Mouse (Mus musculus) adrenal gland, adult 10 weeks (tissue): Measurements from ENCODE around the gene Lamtor2. TPM values are rescaled to one million over a fixed set of nuclear protein-coding genes. Genes with fewer than 3 reads are reported as not detected.

Experiments
- polyA plus RNA-seq: library from polyadenylated mRNA; stranded (reverse); fragments of 350-450 nt; fragmentation: Illumina TruSeq; extraction: RNeasy Lipid Tissue Mini Kit (QIAGEN cat#74804); gene quantifications from one replicate; pipeline ENCODE4 v1.2.3, GENCODE M21; 2014; ENCODE audit warnings: low read depth, low replicate concordance

Lamtor2 gene
- polyA plus RNA-seq = 5.0 TPM

DNA sequence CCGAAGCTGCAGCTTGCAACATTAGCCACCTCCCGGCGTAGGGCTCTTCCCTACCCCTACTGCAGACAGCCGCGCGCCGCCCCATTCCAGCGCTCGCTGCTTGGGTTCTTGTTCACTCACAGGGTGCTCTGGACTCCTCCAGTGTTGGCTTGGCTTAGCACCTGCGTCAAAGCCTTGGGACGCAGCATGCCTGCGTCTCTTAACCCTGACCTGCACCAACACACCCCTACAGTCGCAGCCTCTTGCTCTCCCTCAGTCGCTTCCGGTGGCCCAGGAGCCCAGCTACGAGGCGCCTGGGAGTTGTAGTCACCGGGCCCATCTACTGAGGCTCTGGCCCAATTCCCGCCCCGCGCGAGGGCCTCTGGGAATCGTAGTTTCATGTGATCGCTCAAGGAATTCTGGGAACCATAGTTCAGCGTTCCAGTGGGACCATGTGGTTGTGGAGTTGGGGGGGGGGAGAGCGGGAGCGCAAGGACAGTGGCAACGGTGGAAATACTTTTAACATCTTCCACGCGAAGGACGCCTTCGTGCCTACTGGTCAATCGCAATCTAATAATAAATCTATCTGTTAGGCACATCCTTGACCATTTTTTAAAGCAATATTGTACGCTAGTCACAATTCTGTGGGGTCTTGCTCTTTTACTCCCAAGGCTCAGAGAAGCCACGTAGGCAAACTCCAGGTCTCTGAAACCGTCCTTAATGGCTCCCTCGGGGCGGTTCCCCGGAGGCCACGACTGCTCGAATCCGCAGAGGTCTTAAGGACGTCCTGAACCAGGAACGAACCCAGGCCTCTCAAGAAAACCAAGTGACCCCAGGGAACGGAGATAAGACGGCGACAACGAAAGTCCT, at the start of gene Lamtor2:
Gene Lamtor2 (minus strand): TSS at position 399 of the 849 bp plus-strand sequence.

DNA sequence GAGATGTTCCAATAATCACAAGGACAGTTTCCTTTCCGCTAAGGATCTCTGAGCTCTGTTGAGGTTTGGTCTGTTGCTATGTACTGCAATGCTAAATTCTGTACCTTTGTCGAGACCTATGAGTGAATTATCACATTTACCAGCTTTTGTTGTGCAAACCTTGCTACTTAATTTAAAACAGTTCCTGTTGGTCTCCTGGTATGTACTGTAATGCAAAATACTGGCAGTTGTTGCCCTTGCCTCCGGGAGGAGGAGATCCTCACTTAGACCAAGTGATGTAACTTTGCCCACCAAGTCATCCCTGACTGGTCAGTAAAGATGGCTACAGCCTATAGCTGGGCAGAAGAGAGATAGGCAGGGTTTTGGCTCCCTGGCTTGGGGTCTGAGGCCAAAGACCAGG, 22.7 kb upstream of the Lamtor2 start, which contains the start of gene Ssr2:
Gene Ssr2 (plus strand): TSS at position 337 of the 400 bp plus-strand sequence.

DNA sequence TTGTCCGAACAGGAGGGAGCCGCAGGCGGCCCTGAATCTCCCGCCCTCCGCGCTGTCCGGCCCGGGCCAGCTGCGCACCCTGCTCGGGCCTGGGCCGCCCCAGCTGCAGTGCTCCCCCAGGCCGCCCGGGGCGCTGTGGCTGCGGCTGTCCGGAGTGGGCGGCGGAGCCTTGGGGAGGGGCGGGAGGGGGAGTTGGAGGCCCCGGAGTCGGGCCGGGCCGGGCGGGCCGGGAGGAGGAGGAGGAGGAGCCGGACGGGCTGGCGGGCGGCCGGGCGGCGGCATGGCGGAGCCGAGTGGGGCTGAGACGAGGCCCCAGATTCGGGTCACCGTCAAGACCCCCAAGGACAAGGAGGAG, 628 bp upstream of the Lamtor2 start, which contains the start of gene Ubqln4:
Gene Ubqln4 (plus strand): TSS at position 234 of the 355 bp plus-strand sequence.

DNA sequence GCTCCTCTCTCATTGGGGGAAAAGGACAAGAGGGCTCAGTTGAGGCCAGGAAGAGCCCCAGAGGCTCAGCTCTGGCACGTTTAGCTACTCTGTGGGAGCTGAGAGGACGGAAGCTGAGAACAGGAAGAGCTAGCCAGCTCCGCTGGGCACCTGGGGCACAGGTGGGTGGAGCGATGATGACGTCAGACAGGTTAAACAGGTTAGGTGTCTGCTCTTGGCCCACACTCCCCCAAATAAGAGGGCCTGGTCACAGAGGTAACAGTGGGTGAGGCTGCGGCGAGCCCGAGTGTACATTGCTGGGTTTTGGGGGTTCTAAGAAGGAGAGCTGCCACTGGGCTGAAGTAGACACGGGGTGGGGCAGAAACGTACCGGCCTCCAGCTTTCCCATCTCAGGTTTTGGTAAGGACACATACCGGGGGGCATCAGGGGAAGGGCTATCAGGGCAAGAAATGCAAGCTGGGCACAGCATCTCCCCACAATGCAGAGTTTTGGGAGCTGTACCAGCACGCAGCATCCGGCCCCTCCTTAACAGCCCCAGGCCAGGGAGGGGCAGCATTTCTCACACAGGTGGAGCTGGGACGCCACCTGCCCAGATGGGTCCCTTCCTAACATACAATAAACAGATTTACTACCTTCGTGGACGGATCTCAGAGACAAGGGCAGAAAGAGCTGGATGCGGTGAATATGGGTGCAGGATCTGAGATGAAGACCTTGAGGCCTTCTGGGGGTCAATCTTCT, 4.5 kb downstream of the Lamtor2 start, which contains the start of gene Rab25:
Gene Rab25 (minus strand): TSS at position 121 of the 738 bp plus-strand sequence.

DNA sequence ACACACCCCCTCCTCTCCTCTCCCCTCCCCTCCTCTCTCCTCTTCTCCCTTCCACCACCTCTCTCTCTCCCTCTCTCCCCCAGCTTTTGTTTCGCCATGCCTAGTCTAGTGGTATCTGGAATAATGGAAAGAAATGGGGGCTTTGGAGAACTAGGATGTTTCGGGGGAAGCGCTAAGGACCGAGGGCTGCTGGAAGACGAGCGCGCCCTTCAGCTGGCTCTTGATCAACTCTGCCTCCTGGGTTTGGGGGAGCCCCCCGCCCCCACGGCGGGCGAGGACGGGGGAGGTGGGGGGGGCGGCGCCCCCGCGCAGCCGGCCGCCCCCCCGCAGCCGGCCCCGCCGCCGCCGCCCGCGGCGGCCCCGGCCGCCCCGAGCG, 20.6 kb downstream of the Lamtor2 start, which contains the start of gene Mex3a:
Gene Mex3a (plus strand): TSS at position 97 of the 376 bp plus-strand sequence.

DNA sequence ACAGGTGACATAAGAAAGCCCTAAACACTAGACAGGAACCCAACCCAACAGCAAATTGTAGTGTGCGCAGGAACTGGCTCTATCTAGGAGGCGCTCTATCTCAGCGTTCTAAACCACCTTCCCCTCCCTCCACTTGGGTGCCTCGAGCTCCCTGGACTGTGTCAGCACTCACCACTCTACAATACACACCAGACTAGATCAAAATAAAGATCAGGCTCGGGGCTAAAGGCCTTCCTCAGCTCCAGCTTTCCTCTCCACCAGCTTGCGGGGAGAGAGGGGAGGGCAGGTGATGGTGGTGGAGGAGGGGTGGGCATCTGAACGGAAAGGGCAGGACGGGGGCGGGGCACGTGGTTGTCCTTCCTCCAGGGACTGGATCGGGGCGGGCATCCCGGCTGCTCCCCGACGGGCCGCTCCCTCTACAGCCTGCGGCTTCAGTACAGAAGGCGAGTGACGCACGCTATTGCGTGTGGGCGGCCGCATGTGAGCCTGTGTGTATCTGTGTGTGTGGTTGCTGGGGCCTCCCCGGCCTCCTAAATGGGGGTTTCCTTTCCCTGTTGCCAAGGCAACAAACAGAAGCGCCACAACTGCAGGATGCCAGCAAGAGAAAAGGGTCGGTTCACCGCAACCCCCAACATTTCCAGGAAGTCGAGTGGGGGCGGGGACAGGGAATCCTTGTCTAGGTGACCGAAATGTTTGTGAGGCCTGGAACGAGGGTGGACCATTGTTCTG, 43.0 kb downstream of the Lamtor2 start, which contains the start of gene Lmna:
Gene Lmna (minus strand): TSS at position 265 of the 729 bp plus-strand sequence.

Other genes starting within 250 kb of the Lamtor2 start
- gene Glmp, start 228.1 kb downstream of the Lamtor2 start, polyA plus RNA-seq = 2.6 TPM
- gene Tmem79, start 216.9 kb downstream of the Lamtor2 start, polyA plus RNA-seq = 0.29 TPM
- gene Smg5, start 216.8 kb downstream of the Lamtor2 start, polyA plus RNA-seq = 21.1 TPM
- not detected for gene Paqr6, start 188.5 kb downstream of the Lamtor2 start, polyA plus RNA-seq
- gene Bglap3, start 180.3 kb downstream of the Lamtor2 start, polyA plus RNA-seq = not detected
- gene Bglap2, start 174.4 kb downstream of the Lamtor2 start, polyA plus RNA-seq = not detected
- gene Bglap, start 168.6 kb downstream of the Lamtor2 start, polyA plus RNA-seq = not detected
- 3.0 TPM for gene Pmf1, start 142.7 kb downstream of the Lamtor2 start, polyA plus RNA-seq
- gene Slc25a44, start 127.9 kb downstream of the Lamtor2 start, polyA plus RNA-seq = 21.4 TPM
- 2.4 TPM for gene Sema4a, start 91.9 kb downstream of the Lamtor2 start, polyA plus RNA-seq
- gene Lmna, start 43.1 kb downstream of the Lamtor2 start, polyA plus RNA-seq = 4.2 TPM
- 2.4 TPM for gene Mex3a, start 20.7 kb downstream of the Lamtor2 start, polyA plus RNA-seq
- gene Rab25, start 4.8 kb downstream of the Lamtor2 start, polyA plus RNA-seq = not detected
- gene Ubqln4, start 684 bp upstream of the Lamtor2 start, polyA plus RNA-seq = 22.3 TPM
- 33.1 TPM for gene Ssr2, start 22.8 kb upstream of the Lamtor2 start, polyA plus RNA-seq
- gene Arhgef2, start 52.9 kb upstream of the Lamtor2 start, polyA plus RNA-seq = 5.5 TPM
- not detected for gene Rxfp4, start 100.1 kb upstream of the Lamtor2 start, polyA plus RNA-seq
- gene Khdc4, start 132.7 kb upstream of the Lamtor2 start, polyA plus RNA-seq = 63.7 TPM
- gene Rit1, start 163.8 kb upstream of the Lamtor2 start, polyA plus RNA-seq = 15.3 TPM
- 15.7 TPM for gene Syt11, start 222.1 kb upstream of the Lamtor2 start, polyA plus RNA-seq